In genomic region chr1:83285866-83286265, GRCm38 (mm10) we compare ENCODE assay signal across 26 mouse cellular contexts.
DNase-seq lines count a peak whose midpoint lies in the region; ATAC-seq lines count a peak whose summit lies in the region.
"Had no signal": no experiment of that assay in that cellular context is flagged by ENCODE, and none has a peak within 500 bp of the region (broad histone marks: within the 10 kb centered on the region; RNA-seq: fewer than 3 reads in every experiment).

No protein-coding gene starts in this region.

- no peak overlapping the region for H3K9ac ChIP-seq in embryonic facial prominence, embryonic 14.5 days (ENCODE audit: low read depth, low read length)
- no peak overlapping the region for H3K9ac ChIP-seq in heart, embryonic 12.5 days
- H3K9ac ChIP-seq: embryonic facial prominence, embryonic 13.5 days; forebrain, embryonic 13.5 days; forebrain, embryonic 15.5 days; forebrain, postnatal 0 days had no signal

- no peaks in the 10 kb centered on the region for H3K4me1 ChIP-seq in embryonic facial prominence, embryonic 14.5 days (ENCODE audit: control insufficient read depth, insufficient read depth, low read length)
- H3K4me1 ChIP-seq in heart, embryonic 12.5 days (replicated peaks), result no peaks in the 10 kb centered on the region
- H3K4me1 ChIP-seq: embryonic facial prominence, embryonic 13.5 days; forebrain, embryonic 13.5 days; forebrain, embryonic 15.5 days had no signal

- no peaks in the 10 kb centered on the region for H3K27me3 ChIP-seq in embryonic facial prominence, embryonic 14.5 days (replicated peaks; ENCODE audit: control insufficient read depth, insufficient read depth, low read length)
- no peaks in the 10 kb centered on the region for H3K27me3 ChIP-seq in heart, embryonic 12.5 days (replicated peaks)
- H3K27me3 ChIP-seq: CH12.LX; embryonic facial prominence, embryonic 13.5 days; forebrain, embryonic 13.5 days; forebrain, embryonic 15.5 days had no signal

- H3K4me3 ChIP-seq in embryonic facial prominence, embryonic 14.5 days (ENCODE audit: low read depth, low read length), result no peak overlapping the region
- H3K4me3 ChIP-seq in heart, embryonic 12.5 days, result no peak overlapping the region
- H3K4me3 ChIP-seq: embryonic facial prominence, embryonic 13.5 days; forebrain, embryonic 13.5 days; forebrain, embryonic 15.5 days had no signal

- 48% methylated on average over 7 of the region's 7 CpGs for WGBS in embryonic facial prominence, embryonic 14.5 days
- WGBS in heart, embryonic 12.5 days, result 78% methylated on average over 7 of the region's 7 CpGs

- H3K27ac ChIP-seq in embryonic facial prominence, embryonic 14.5 days (replicated peaks; ENCODE audit: low read depth, low read length), result no peak overlapping the region
- H3K27ac ChIP-seq in heart, embryonic 12.5 days (ENCODE audit: poor library complexity, severe bottlenecking), result no peak overlapping the region
- H3K27ac ChIP-seq: embryonic facial prominence, embryonic 13.5 days; forebrain, embryonic 13.5 days; forebrain, embryonic 15.5 days had no signal

- H3K36me3 ChIP-seq in embryonic facial prominence, embryonic 14.5 days (ENCODE audit: control insufficient read depth, insufficient read depth, low read length), result no peaks in the 10 kb centered on the region
- H3K36me3 ChIP-seq in heart, embryonic 12.5 days, result peaks cover 18% of the 10 kb centered on the region
- H3K36me3 ChIP-seq: embryonic facial prominence, embryonic 13.5 days; forebrain, embryonic 15.5 days; G1E had no signal

- H3K9me3 ChIP-seq in embryonic facial prominence, embryonic 14.5 days (ENCODE audit: control insufficient read depth, low read length), result no peaks in the 10 kb centered on the region
- H3K9me3 ChIP-seq in heart, embryonic 12.5 days (replicated peaks), result no peaks in the 10 kb centered on the region
- H3K9me3 ChIP-seq: embryonic facial prominence, embryonic 13.5 days; forebrain, embryonic 13.5 days; forebrain, embryonic 15.5 days; G1E had no signal

- peak; percentile 9 for DNase-seq in embryo, embryonic 10.5 days (ENCODE audit: low spot score)
- no peak for DNase-seq in embryo, embryonic 9.5 days (ENCODE audit: extremely low spot score)
- DNase-seq in Muller cell, postnatal 12 days (ENCODE audit: inconsistent ontology term), result peak; percentile 57
- peak; percentile 37 for DNase-seq in embryonic facial prominence, embryonic 14.5 days (ENCODE audit: low spot score)
- DNase-seq in retina, postnatal 1 day, result peak; percentile 94
- no peak for DNase-seq in T-cell, adult 2 months (ENCODE audit: low spot score)
- no peak for DNase-seq in frontal cortex, postnatal 14 days (ENCODE audit: low spot score in 2 of 2)
- DNase-seq: adrenal gland, adult 8-10 months; adrenal gland, postnatal 14 days; adrenal gland, postnatal 36 days; B cell, adult 2 months; cerebellum, adult 11-12 months; cerebellum, adult 2 months; cerebellum, adult 9-10 months; cerebellum, postnatal 10 days; cerebellum, postnatal 25 days; embryo, embryonic 11 days; forebrain, postnatal 0 days had no signal

- no peak; the same call in 1 of the 2 replicates for ATAC-seq in embryonic facial prominence, embryonic 14.5 days (ENCODE audit: low read depth)
- no peak for ATAC-seq in heart, embryonic 12.5 days (ENCODE audit: insufficient number of reproducible peaks, low FRiP score)
- ATAC-seq: activated CD4-positive, CD25-positive, alpha-beta regulatory T cell, adult 4 months; CD4-positive, CD25-positive, alpha-beta regulatory T cell, adult 4 months; forebrain, embryonic 13.5 days; forebrain, embryonic 15.5 days; forebrain, postnatal 0 days had no signal

- H3K4me2 ChIP-seq in embryonic facial prominence, embryonic 14.5 days (ENCODE audit: low read depth, low read length), result no peak overlapping the region
- H3K4me2 ChIP-seq in heart, embryonic 12.5 days, result no peak overlapping the region
- H3K4me2 ChIP-seq: embryonic facial prominence, embryonic 13.5 days; forebrain, embryonic 13.5 days; forebrain, embryonic 15.5 days had no signal

Comparison
In these comparisons a context has a peak if more than half of its experiments do, and no peak if none do; other contexts are left out.
1. DNase-seq: peak in embryo, embryonic 10.5 days (single experiment), Muller cell, postnatal 12 days (single experiment), embryonic facial prominence, embryonic 14.5 days (single experiment) and retina, postnatal 1 day (single experiment); none in embryo, embryonic 9.5 days (single experiment), T-cell, adult 2 months (single experiment) and frontal cortex, postnatal 14 days (0 of 2).